Mouse (Mus musculus) natural killer cell, adult 2 months (primary cell): Measurements from ENCODE around the gene Acbd4.

Experiments used
- DNase-seq, 2 experiments: peaks; one replicate each; pipeline ENCODE4 v3.0.0; 2022; ENCODE audit warnings: low spot score in 2 of 2

The Acbd4 gene

DNA sequence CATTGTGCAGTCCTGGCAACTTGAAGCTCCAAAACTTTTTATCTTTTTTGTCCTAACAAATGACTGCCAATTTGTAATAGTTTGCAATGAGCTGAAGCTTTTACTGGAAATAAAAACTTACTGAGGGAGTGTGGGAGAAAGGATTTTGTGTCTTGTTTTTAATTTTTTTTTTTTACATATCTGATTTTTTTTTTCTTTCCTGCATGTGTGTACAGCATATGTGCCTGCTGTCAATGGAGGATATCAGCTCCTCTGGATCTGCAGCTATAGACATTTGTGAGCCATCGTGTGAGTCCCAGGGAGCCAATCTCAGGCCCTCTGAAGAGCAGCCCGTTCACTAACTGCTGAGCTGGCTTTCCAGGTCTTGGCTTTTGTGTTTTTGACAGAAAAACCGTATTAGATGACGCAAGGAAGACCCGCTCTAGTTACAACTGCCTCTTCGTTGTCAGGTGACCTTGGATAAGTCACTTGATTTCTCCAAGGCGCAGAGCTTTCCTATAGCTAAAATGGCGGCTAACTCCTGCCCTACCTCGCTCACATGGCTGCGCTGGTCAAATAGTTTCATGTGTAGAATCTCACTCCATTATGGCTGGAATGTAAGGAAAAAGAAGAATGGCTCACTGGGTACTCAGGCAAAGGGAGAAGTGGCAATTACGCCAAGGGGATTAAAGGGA, 12.9 kb downstream of the Acbd4 start:
- DNase-seq: no peak

DNA sequence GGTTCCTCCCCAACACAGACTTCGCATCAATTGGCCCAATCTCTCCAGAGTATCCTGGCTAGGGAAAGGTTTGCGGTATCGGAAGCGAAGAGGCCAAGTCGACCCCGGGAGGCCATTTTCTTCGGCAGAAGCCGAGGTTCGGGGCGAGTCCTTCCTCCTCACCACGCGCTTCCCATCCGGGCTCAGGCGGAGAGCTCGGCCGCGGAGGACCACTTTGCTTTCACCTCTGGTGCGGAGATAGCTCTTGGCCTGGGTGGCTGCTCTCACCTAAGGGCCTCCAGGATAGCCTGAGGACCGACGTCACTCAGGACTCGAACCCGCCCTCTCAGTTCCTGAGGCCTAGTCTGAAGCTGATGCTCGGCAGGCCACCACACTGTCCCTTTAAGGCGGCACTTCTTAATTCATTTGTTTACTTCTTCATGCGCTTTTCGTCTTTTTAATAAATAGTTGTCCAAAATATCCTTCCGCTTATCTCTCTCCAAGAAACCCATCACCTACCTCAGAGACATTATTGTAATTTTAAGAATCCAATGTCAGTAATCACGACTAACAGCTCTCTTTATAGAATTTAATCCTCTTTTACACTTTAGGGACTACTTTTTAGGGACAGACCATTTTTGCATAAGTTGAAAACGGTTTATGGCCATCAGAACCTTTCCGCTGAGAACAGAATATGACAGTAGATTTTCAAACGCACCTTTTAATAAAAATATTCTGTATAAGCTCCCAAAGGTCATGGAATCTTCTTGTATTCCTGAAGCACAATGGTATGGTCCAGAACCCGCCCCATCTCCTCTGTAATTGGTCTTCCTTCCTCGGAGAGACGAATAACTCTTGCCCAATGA, 13.9 kb downstream of the Acbd4 start:
- peak; percentile 79 to 84 for DNase-seq

DNA sequence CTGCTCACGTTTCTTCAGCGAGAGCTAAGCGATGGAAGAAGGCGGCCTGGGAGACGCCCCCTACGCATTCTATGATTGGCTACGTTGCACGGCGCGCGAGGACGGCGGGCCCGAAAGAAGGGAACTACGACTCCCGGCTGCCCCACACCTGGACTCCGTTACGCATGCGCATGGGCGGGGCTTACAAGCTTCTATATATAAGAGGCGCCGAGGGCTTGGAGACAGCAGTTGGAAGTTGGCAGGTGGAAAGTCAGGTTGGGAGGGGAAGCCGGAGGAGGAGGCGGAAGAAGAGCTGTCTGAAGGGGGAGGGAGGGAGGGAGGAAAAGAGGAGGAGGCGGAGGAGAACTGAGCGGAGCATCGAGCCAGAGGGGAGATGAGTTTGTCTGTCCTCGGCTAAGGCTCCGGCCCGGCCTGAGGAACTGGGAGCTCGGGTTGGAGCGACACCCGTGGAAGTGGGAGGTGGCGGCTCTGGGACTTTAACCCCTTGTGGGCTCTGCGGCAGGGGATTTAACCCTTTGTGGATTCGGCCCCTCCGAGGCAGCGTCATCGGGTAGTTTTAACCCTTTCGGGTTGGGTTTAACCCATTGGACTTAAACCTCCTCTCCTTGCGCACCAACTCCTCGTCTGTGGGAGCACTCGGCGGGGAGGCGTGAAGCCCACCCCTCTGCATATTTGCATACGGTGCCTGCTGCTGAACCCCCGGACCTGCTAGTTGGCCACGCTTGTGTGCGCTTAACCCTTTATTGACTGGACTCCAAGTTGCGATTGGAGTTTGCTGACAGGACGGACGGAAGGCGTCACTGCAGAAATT, 14.7 kb downstream of the Acbd4 start, which contains the start of gene Hexim1:
TSS of gene Hexim1 (plus strand) at position 224 of the 811 bp plus-strand sequence.
- DNase-seq: peak; percentile 100

DNA sequence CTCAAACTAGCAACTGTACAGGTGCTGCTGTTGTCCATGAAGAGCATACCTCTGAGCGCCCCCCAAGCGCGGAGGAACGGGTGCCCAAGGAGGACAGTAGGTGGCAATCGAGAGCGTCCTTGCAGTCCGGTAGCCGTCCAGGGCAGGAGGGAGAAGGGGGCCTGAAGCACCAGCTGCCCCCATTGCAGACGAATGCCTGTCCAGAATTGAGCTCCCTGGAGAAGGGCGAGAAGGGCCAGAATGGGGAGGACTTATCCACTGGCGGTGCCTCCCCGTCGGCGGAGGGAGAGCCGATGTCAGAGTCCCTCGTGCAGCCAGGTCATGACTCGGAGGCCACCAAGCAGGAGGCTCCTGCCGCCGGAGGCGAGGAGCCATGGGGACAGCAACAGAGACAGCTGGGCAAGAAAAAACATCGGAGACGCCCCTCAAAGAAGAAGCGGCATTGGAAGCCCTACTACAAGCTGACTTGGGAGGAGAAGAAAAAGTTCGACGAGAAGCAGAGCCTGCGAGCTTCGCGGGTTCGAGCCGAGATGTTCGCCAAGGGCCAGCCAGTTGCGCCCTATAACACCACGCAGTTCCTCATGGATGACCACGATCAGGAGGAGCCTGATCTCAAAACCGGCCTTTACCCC, 15.6 kb downstream of the Acbd4 start:
- DNase-seq: peak; percentile 68 to 70

DNA sequence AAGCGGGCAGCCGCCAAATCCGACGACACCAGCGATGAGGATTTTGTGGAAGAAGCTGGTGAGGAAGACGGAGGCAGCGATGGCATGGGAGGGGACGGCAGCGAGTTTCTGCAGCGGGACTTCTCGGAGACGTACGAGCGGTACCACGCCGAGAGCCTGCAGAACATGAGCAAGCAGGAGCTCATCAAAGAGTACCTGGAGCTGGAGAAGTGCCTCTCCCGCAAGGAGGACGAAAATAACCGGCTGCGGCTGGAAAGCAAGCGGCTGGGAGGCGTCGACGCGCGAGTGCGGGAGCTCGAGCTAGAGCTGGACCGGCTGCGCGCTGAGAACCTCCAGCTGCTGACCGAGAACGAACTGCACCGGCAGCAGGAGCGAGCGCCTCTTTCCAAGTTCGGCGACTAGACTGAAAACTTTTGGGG, 16.1 kb downstream of the Acbd4 start:
- DNase-seq: no peak

DNA sequence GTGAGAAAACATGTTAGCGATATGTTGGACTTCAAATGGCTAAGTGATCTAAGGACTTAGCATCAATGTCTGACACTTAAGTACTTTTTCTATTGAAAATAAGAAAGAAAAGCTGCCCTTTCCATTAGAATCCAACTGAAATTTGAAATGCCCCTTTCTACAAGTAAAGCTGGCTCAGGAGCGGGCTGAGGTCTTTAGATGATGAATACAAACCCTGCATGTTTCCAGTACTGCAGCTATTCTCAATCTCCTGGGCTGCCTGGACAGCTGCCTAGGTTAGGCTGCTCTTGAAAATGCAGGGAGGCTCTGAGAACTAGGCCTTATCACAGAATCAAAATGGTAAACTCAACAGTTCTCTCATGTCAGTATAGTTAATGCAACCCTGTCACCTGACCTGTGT, 17.4 kb downstream of the Acbd4 start:
- DNase-seq: no peak

DNA sequence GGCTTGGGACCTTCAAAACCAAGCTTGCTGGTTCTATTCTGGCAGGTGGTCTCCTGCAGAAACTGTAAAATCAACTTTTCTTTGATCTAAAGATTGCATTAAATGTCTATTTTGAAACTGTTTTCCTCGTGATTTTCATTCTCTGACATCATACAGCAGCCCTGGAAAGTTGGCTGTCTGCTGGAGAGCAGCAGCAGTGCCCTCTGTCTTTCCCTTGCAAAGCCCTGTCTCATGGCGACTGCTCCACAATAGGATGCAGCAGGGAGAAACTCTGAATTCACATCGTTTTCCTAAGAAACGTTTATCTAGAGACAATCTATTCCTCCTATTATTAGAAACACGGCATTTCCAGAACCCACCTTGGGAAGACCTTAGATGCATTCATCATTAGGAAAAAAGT, 18.1 kb downstream of the Acbd4 start:
- no peak for DNase-seq

DNA sequence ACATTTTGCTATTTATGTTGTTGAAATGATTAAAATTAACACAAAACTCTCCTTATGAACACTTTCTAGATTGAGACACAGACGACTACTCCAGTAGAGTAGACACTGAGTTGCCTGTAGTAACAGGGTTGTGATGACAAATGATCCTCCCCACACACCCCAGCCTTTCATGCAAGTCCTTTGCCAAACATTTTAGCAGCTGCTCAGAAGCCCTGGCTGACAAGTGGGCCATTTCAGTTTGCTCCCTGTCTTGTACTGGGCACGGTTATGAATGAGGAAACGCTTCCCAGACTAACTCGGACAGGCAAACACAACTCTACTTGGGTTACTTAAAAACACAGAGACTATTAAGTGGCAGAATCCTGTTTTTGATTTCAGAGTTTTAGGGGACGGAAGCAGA, 18.8 kb downstream of the Acbd4 start:
- no peak for DNase-seq

DNA sequence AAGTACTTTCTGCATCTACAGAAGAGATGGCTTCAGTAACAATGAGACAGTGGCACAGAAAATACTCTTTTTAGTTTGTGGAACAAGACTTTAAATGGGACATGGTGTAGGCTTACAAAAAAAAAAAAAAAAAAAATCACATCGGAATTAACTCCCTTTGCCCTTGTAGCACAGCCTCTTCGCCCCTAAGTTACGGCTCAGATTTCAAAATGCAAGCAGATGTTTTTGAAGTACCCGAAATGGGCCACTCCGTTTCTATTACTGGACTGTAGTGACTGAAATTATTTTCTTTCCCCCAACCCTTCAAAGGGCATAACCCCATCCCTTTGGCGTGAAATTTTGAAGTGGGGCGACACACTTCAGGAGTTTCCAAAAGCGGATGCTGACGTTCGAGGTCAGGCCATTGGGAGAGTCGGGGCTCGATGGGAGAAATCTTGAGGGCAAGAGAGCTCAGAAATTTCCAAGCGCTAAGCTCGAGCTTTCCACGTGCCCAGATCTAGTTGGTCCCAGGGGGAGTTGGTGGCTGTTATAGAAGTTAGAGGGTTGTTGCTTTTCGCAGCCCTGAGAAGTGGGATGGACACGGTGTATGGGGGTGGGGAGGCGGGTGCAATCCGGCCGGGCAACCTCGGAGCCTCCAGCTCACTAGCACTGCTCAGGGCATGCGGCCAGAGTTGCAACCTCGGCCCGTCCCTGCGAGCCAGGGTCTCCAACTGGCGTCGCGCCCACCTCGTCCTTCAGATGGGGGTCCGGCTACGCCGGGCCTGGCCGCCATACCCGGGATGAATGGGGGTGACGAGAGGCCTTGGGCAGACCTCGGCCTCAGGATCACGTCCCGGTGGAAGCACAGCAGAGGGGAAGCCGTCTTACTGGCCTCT, 30.5 kb downstream of the Acbd4 start, which contains the start of gene Hexim2:
TSS of gene Hexim2 (plus strand) at position 729 of the 875 bp plus-strand sequence.
- DNase-seq: peak in 1 of 2 experiments; percentile 48

DNA sequence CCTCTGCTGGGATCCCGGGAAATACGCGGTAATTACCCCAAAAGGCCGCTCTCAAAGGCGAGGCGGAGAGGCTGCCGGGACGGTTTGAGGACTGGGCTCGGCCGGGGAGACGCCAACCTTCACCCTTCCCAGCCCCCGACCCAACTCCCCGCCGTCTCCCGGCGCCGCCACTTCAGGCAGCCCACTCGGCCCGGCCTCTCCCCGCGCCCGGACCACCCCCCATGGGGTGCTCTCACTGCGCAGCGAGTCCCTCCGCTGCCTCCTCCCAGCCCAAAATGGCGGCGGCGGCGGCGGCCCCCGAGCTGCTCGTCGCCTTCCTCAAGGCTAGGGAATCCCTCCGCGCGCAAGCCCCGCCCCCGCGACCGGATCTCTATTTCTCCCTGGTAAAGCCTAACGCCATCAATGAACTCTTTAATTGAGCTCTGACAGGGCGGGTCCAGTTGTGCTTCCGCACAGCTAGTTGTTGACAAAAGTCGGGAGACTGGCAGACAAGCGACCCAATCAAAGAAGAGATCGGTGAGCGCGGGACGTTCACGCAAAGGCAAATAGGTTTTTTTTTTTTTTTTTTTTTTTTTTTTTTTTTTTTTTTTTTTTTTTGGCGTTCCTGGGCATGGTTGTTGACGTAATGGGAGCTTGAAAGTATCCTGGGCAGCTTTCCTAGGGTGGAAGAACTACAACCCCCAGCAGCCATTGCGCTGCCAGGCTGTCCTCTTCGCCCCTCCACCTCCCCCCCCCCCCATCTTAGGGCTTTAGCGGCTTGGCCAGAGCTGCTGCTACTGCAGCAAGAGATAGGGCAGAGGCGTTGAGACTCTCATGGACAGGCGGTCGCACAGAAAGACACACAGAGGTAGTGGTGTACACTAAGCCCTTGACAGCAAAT, 31.3 kb downstream of the Acbd4 start:
- peak; percentile 99 to 100 for DNase-seq

DNA sequence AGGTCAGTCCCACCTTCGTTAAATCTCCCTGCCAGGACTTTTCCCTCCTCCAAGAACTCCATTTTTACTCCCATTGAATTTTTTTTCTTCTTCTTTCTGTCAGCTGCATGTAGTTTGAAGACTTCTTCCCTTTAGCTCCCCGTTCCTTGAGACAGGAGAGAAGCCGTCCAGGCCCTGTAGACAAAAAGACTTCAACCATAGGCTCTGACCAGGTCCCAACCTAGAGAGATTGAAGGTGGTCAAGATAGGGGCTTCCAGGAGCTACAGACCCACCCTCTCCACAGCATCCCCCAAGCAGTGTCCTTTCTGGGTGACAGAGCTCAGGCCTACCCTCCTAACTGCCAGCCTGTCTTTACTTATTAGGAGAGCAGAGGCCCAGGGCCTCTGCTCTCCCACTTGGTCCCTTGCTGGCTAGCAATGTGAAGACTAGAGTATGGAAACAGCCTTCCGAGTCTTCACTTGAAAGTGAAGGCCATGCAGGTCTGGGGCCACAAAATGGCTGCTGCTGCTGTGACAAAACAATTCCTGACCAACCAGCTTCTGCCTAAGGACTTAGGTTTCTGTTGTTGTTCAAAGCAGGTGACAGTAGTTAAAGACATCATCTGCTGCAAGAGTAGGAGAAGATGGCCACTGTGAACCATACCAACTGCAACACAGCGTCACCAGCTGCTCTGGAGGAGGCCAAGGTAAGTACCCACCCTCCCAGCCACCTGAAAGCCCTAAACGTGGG, 32.1 kb downstream of the Acbd4 start:
- DNase-seq: no peak

DNA sequence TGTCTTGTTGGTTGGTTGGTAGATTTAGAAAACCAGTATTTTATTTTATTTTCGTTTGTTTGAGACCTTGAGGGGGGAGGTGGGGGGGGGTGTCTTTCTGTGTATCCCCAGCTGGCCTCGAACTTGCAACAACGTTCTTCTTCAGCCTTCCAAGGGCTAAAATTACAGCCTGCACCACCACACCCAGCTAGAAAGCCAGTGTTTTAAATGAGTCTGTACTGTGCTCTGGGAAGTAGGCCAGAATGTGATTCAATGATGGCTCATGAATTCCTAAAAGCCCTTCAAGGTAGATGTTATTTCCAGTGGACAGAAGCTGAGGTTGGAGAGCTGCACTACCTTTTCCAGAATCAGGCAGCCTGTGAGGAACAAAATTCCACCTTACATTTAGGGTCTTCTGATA, 32.7 kb downstream of the Acbd4 start:
- no peak for DNase-seq

DNA sequence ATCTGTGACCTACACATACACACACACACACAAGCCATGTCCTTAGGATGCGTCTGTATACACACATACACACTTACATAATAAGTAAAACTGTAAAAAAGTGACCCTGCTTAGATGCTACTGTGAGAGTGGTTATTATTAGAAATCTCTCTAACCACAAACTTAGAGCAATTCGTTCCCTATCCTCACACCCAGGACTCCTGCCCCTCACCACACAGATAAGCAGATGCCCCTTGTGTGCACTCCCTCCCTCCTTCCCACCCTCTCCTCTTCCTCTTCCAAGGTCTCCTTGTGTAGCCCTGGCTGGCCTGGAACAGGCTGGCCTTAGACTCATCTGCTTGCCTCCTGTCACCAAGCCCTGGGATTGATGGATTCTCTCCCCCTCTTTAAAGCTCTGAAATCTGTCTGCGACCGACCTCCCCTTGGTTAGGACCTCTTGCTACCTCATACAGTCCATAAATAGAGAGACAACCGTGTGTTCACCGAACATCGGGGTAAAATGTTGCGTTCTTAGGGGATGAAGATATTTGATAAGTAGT, 34.6 kb downstream of the Acbd4 start:
- DNase-seq: no peak

DNA sequence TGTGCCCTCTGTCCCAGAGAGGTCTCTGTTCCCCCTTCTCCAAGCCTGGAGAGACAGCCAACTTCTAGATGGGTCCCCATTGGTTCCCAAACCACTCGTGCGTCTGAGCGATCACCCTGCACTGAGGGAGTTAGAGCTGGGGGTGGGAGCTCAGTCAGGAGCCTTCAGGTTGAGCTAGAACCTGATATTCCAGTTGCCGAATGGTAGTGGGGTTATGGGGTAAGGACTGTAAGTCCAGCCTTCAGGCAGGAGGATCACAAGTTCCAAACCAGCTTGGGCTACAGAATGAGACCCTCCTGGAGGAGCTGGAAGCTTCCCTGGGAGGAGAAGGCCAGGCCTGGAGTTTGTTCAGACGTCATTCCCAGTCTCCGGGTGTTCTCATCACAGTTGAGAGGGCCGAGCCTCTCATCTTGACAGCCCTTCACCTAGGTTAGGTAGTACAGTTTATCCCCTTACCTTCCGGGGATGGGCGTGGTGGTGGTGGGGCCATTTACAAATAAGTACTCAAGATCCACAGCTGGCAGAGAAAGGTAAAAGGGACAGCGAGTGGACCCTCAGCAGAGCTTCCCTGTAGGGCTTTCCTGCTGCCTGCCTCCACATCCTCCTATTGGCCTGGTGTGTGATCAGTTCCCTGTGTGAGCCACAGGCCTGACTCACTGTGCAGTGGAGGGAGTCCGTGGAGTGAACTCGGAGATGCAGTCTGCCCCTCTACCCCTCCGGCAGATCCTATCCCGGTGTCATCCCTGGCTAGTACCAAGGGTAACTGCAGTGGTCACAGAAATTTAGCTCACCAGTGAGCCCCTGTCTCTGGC, 38.7 kb downstream of the Acbd4 start:
- no peak for DNase-seq

DNA sequence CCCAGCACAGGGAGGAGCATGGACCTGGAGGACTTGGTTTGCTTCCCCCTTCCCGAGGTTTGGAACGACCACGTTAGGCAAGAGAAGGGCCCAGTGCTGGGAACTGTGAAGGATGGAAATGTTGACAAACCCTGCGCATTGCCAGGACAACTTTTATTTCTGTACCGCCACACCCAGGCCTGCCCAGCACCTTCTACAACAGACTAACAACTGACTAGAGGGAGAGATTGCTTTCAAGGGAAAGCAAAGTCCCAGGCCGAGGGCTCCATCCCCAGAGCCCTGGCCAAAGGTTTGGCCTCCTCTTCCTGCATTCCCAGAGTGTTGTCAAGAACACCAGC, 39.2 kb downstream of the Acbd4 start:
- no peak for DNase-seq

DNA sequence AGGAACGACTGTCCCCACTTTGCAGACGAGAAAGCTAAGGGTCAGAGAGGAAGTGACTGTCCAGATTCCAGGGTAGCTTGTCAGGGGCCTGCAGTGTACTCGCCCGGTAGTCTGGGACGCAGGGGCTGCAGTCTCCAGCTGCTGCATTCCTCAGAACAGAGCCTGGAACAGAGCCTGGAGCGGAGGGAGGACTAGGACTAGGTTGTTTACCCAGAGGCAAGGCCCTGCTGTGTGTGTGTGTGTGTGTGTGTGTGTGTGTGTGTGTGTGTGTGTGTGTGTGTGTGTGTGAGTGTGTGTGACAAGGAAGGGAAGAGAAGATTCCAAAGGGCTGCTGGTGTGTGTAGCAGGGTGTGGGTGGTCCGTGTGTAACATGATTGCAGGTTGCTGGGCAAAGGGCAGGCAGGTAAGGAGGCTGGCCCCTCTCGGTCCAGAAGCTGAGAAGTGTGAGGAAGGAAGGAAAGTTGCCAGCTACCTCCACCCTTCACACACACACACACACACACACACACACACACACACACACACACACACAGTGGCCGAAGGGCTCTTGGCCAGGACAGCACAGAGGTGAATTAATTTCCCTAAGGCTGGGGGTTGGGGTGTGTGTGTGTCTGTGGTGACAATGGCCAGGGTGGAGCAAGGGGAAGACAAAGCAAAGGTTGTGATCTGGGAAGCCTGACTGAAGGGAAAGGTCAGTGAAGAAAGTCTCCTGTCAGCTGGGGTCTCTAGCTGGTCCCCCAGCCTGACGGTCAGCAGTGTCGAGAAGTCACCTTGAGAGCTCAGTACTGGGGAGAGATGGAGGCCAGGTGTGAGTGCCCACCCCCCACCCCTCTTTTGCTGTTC, 39.8 kb downstream of the Acbd4 start:
- DNase-seq: no peak

DNA sequence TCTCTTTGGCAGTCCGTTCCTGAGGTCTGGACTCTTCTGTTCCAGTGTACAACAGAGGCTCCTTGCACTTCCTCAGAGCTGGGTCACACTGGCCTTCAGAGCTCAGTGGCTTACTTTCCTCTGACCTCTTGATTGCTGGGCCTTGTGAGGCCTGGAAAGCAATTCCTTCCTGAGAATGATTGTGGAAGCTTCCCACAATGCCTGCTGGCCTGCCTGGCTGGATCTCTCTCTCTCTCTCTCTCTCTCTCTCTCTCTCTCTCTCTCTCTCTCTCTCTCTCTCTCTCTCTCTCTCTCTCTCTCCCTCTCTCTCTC, 40.4 kb downstream of the Acbd4 start:
- no peak for DNase-seq
